Mouse (Mus musculus) 3T3-L1 (cell line): ENCODE results near the gene Hist1h2bh.
"Not testable (repeated sequence)": the region's sequence is repeated elsewhere in the genome, so short reads cannot be mapped to it uniquely, and the experiment has no call there.

Experiments
- DNase-seq: peaks from one replicate; pipeline ENCODE4 v3.0.0-alpha.2; 2015; ENCODE audit warnings: low read depth, low spot score

Gene Hist1h2bh

DNA sequence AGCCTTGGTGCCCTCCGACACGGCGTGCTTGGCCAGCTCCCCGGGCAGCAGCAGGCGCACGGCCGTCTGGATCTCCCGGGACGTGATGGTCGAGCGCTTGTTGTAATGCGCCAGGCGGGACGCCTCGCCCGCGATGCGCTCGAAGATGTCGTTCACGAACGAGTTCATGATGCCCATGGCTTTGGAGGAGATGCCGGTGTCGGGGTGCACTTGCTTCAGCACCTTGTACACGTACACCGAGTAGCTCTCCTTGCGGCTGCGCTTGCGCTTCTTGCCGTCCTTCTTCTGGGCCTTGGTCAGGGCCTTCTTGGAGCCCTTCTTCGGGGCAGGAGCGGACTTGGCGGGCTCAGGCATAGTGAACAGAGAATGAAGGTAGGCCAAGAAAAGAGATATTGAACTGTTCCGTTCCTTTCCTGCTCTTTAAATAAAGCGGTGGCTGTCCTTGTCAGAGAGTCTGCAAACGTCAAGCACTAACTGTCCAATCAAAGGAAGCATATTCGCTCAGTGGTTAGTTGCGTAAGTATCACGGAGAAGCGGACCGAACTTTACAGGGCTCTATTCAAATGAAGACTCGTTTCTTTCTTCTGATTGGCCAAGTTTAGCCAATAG is at the start of gene Hist1h2bh:
Gene Hist1h2bh (minus strand): TSS at position 394 of the 609 bp plus-strand sequence.
- peak; percentile 98 for DNase-seq

DNA sequence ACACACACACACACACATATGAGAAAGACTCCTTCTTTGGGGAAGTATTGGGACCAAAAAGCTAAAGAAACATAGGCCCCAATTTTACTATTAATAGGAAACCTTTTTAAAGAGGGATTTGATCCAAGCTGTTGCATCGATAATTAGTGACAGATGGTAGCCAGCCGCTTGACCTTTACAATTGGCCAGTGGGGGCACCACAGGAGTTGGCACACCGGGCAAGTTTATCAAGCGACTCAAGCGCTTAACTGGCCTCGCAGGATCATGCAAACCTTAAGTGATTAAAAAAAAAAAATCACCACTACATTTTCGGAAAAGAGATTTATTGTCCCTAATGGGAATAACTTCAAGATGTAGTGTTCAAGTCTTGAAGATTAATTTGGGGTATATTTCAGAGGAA is 49.4 kb upstream of the Hist1h2bh start:
- no peak for DNase-seq

DNA sequence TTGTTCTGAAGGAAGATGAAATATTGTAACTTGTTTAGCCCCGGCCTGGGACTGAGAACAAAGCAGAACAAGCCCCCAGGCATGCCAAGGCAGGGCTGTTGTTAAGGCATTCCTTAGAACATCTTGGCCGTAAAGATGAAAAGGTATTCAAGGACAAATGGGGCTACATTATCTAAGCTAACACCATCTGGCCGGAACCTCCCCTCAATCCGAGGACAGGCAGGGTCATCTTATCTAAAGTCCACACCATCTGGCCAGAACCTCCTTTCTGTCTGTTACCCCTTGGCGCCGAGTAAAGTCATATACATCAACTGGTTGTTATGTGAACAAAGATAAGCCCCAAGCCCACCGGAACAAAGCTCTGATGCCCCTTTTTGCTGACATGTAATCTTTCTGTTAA is 48.7 kb upstream of the Hist1h2bh start:
- DNase-seq: not testable (repeated sequence)

DNA sequence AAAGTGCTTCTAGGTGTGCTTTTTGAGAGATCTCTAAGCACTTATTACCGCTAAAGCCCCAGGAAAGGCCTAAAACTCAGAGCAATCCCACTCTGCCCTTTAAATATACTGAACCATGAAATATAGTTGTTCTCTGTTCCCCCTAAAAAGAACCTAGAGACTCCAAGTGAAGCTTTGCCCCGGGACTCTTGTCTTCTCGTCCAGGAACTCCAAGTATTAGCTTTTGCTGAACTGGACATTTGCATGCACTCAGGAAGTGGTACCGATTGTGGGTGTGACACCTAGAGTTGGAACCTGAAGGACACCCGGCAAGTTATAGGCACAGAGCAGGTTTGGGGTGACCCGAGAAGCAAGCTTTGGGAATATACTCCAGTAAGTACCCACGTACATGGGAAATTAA is 48.0 kb upstream of the Hist1h2bh start:
- DNase-seq: no peak

DNA sequence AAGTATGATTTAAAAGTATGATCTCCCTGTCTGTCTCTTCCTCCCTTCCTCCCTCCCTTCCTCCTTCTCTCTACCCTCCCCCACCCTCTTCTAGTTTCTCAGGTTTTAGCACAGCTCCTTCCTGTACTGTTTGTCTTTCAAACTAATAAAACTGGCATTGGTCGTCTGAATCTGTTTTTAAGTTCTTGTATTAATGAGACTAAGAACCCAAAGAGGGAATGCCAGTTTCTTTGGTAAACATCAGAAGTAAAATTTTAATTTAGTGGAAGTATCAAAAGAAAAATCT is 43.7 kb upstream of the Hist1h2bh start:
- DNase-seq: peak; percentile 27

DNA sequence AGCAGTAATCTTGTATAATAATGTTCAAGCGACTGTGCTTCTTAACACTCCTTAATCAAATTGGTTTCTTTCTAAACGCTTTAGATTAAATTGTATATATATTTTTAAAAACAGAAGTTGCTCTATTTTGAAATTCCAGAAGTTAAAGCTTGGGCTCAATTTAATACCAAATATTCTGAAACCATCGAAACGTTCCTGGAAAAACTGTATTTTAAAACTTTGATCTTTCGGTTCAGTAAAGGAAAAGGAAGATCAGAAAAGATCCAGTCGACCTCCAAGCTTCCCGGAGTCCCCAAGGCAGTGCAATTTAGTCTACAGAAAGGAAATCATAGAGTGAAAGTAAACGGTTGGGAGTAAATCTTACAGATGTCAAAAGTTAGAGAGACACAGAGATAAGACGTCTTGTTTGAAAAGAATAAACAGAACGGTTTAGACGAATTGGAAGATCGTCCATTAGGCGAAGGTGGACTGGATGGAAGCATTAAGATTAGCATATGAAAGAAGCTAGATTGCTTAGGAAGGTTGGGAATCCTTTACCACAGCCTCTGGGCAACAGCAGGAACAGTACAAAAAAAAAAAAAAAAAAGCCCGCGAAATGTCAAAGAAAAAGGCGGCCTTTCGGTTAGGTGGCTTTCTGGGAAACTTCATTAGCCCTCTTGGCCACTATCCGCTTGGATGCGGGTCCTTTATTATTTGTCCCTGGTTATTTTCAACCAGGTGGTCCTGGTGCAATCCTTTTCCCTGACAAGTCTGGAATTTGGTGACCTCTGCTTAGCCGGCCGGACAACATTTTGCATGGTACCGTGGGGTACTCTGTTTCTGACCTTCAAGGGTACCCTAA is 43.1 kb upstream of the Hist1h2bh start:
- DNase-seq: peak; percentile 56

DNA sequence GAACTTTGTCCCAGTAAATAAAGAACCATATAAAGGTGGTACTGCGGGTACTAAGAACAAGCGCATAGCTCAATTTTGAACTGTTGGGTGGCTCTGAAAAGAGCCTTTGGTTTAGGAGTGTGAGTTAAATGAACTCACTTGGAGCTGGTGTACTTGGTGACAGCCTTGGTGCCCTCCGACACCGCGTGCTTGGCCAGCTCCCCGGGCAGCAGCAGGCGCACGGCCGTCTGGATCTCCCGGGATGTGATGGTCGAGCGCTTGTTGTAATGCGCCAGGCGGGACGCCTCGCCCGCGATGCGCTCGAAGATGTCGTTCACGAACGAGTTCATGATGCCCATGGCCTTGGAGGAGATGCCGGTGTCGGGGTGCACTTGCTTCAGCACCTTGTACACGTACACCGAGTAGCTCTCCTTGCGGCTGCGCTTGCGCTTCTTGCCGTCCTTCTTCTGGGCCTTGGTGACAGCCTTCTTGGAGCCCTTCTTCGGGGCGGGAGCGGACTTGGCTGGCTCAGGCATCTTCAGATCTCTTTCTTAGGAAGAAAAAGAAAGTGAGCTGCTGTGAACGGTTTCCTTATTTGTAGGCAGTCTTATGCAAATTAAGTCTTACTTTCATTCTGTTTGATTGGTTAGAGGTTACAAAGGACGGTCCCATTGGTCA is 42.4 kb upstream of the Hist1h2bh start:
- DNase-seq: peak; percentile 94

DNA sequence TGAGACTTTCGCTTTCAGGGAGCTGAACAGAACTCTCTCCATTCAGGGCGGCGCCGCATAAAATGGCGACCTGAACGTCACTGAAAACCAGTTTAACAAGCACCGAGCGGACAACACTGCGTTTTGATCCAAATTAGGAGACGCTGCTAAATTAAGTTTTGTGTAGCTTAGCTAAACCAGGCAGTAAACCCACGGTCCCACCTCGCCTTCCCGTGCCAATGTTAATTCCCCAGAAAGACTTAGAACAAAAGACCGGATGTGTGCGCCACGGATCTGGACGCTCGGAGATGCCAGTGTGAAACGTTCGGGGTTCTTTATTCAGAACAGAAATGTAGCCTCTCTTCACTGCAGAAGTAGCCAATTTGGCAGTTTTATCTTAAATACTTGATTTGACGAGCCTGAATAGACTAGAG is 41.8 kb upstream of the Hist1h2bh start:
- peak; percentile 81 for DNase-seq

DNA sequence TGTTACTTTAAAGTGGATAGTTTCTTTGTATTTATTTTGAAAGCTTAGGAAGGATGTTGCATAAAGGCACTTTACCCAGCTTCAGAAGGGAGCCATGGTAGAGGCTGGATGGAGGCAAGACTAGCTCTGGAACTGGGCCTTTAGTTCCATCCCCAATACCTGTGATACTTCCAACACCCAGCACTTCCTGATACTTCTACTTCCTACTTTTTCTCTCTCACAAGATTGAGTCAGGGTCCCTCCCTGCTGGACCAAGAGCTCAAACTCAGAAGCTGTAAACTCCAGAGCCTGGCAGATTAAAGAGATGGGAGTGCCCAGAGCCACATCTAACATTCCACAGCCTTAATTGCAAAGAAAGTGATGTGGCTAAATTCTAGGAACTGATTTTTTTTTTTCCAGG is 41.1 kb upstream of the Hist1h2bh start:
- peak; percentile 75 for DNase-seq

DNA sequence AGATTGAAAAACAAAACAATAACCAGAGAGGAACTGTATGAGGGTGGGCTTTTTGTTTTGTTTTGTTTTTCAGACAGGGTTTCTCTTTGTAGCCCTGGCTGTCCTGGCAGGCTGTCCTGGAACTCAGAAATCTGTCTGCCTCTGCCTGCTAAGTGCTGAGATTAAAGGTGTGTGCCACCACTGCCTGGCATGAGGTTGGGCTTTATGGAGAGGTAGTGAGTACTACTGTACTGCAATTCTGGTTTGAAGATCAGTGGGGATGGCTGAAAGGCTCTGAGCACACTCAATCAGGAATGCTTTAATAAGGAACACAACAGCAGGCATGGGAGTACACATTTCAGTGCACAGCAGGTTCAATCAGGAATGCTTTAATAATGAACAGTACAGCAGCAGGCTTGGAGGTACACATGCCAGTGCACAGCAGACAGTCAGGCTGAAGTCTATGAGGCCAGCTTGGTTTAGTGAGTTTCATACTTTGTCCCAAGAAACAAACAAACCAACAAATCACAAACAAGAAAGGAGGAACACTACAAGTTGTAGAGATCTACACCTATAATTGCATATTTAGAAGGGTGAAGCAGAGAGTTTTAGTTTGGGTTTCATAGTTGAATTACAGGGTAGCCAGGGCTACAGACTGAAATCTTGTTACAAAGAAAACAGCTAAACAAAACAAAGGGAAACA is 40.3 kb upstream of the Hist1h2bh start:
- DNase-seq: peak; percentile 48

DNA sequence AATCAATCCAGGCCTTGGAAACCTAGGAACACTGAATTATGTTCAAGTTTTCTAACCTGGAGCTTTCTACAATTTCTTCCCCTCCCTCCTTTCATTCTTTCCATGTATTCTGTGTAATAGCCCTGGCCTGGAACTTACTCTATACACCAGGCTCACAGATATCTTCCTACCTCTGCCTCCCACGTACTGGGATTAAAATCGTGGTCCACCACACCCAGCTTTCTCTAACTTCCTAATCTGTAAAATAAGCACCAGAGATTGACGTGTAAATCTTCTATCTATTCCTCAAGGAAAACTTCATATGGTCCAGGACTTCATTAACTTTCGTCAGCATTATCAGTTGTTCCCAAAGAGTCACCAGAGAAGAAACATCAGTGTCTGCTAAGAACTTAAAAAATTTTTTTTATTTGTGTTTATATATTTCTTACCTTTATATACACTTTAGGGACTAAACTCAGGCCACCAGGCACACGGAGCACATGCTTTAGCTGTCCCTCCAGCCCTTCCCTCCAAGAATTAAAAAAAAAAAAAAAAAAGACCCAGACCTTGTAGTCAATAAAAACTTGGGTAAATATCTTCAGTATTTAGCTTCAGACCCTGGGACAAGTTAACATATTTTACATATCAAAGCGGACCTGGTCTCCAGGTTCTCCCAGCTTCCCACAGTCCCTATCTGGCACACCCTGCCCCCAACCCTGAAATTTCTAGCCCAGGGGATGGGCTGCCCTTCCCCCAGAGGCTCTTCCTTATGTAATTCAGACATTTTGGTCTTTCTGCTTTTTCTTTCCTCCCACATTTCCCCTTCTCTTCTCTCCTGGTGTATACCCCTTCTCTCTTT is 39.2 kb upstream of the Hist1h2bh start:
- DNase-seq: peak; percentile 75

DNA sequence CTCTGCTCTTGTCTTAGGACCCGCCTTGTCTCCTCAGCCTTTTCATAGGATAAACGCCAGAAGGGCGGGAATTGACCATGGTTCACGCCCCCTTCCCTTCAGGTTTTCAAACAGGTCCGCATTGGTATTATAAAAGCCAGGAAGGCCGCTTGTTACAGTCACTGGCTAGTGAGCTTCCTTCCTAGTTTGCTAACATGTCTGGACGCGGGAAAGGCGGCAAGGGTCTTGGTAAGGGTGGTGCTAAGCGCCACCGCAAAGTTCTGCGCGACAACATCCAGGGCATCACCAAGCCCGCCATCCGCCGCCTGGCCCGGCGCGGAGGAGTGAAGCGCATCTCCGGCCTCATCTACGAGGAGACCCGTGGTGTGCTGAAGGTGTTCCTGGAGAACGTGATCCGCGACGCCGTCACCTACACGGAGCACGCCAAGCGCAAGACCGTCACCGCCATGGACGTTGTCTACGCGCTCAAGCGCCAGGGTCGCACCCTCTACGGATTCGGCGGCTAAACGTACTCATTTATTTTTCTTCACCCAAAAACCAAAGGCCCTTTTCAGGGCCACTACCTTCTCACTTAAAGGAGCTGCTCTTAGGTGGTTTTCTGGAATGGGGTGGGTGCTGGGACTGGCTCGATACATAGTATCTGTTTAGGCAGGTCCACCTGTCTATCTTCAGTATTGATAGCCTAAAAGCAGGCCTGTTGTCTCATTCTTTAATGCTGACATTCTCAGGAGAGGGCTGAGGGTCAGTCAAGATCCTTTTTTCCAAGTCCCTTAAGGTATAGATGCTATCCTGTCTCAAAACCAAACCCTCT is 38.4 kb upstream of the Hist1h2bh start, which contains the start of gene Hist1h4d:
Gene Hist1h4d (plus strand): TSS at position 191 of the 811 bp plus-strand sequence.
- DNase-seq: peak; percentile 97

DNA sequence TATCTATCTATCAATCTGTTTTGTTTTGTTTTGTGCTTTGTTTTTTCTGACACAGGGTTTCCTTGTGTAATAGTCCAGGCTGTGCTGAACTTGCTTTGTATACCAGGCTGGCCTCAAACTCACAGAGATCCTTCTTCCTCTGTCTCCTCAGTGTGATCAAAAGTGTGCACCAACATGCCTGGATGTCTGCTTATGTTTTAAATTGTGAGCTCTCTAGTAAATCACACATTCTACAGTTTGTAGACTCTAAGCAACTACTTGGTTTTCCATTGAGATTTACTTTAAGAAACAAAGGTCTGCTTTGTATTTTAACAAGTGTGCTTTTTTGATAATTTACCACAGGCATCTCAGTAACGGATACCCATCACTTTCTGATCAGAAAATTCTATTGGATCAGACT is 34.6 kb upstream of the Hist1h2bh start:
- DNase-seq: no peak

DNA sequence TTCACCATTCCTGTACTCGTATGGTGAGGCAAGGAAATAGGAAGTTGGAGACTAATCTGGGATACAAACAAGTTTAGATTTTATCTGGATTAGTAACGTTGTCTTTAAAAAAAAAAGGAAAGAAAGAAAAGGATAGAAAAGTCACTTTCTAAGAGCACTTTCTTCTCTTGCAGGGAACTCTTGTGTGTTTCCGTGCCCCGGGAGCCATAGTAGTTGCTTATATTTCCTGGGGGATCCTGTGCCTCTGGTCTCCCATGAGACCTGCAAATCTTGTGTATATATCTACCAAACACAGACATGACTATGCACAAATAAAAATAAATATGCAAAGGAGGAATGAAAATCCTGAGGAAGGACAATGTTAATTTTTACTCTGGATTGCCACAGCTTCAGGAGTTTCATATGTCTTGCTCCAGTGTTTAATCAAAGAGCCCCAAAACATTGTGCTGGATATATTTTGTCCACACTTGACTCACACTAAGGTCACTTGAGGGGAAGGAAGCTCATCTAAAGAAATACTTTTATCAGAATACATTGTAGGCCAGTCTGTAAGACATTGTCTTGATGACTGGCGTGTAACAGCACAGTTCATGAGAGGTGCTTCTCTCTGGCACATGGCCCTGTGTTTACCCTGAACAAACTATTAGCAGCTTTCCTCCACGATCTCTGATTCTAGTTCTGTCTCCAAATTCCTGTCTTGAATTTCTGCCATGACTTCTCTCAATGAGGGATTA is 33.9 kb upstream of the Hist1h2bh start:
- DNase-seq: no peak

DNA sequence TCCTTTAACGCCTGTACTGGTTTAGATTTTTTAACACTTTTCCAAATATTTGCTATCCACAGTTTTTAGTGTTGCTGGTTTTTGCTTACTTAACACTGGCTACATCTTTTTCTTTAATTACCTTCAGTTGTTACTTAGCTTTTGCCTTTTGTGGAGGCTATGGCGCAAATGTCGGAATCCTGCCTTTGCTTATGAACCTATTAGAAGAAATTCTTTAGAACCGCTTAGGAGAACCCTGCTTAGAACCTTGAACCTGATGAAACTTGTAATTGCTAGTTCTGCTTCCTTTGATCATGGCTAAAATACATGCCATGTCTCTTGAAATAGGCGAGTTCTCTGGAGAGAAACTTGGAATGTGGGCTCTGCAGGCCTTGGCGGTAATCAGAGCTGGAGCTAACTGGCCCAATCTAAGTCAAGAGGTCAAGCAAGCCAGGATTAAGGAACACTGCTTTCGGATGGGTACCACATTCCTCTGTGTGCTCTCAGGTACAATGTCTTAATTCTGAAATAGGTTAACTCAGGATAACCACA is 33.2 kb upstream of the Hist1h2bh start:
- peak; percentile 67 for DNase-seq

DNA sequence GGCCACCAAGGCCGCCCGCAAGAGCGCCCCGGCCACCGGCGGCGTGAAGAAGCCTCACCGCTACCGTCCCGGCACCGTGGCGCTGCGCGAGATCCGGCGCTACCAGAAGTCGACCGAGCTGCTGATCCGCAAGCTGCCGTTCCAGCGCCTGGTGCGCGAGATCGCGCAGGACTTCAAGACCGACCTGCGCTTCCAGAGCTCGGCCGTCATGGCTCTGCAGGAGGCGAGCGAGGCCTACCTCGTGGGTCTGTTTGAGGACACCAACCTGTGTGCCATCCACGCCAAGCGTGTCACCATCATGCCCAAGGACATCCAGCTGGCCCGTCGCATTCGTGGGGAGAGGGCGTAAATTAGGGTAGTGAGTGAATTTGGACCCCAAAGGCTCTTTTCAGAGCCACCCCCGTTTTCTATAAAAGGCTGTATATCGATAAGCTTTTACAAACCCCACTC is 32.7 kb upstream of the Hist1h2bh start:
- DNase-seq: not testable (repeated sequence)

DNA sequence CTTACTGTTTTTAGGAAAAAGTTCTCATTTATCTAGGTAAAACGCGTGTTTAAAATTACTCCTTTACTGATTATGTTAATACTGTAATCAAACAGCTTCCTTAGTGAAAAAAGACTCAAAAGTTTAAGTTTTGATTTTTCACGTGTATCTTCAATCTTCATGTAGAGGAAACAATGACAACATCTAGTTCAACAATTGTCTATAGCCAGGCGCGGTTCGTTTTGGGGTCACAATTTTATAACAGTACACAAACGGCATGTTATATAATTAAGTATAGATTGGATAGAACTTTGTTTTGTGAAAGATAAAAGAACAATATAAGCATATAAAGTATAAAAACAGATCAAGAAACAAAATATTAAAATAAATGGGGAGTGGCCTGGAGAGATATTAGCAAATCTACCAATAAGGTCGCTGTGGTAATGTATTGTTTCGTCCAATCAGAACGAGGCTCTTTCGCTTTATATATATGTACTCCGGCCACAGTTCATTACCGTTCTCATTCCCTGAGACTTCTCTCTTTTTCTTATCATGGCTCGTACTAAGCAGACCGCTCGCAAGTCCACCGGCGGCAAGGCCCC is 32.2 kb upstream of the Hist1h2bh start, which contains the start of gene Hist1h3d:
Gene Hist1h3d (plus strand): TSS at position 493 of the 581 bp plus-strand sequence.
- peak; percentile 90 for DNase-seq

DNA sequence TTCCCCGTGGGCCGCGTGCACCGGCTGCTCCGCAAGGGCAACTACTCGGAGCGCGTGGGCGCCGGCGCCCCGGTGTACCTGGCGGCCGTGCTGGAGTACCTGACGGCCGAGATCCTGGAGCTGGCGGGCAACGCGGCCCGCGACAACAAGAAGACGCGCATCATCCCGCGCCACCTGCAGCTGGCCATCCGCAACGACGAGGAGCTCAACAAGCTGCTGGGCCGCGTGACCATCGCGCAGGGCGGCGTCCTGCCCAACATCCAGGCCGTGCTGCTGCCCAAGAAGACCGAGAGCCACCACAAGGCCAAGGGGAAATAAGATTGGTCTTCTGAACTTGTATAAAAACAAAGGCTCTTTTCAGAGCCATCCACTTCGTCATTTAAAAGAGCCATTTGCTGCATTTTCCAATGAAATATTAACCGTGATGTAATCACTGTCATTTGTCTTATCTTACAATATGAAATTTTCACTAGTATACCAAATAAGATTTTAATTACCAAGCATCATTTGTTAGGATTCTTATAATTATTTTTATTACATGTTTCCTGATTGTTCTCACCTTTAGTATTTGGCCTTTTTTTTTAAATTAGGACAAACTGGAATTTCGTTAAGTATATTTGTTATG is 31.5 kb upstream of the Hist1h2bh start:
- DNase-seq: peak; percentile 20
